Mouse (Mus musculus) C2C12 (cell line): Measurements from ENCODE around the gene Ddah2. TPM values are rescaled to one million over a fixed set of nuclear protein-coding genes. Genes with fewer than 3 reads are reported as not detected.
A peak's percentile ranks its signal among the peaks of the same experiment; 100 is the strongest.

Source experiments
- H3K27me3 ChIP-seq: one replicate; pipeline ENCODE4 v1.6.1; 2011; ENCODE audit not compliant: control insufficient read depth, insufficient read depth, insufficient read length
- H3K36me3 ChIP-seq: one replicate; pipeline ENCODE4 v1.6.1; 2011; ENCODE audit not compliant: control insufficient read depth, insufficient read depth
- H3K4me3 ChIP-seq: one replicate; pipeline ENCODE4 v1.5.1; 2011; ENCODE audit warnings: mild to moderate bottlenecking, control low read depth; ENCODE audit not compliant: poor library complexity, insufficient read depth, severe bottlenecking
- H3K79me2 ChIP-seq: one replicate; pipeline ENCODE4 v1.6.1; 2011; ENCODE audit not compliant: control insufficient read depth, insufficient read depth
- H3K79me3 ChIP-seq: one replicate; pipeline ENCODE4 v1.6.1; 2011; ENCODE audit warnings: low read depth, control low read depth
- H3ac ChIP-seq: one replicate; pipeline ENCODE3; 2011; ENCODE audit warnings: low read depth; ENCODE audit not compliant: control insufficient read depth, insufficient read length
- CEBPB ChIP-seq: IDR thresholded peaks from one replicate; pipeline ENCODE4 v1.6.1; 2011; ENCODE audit warnings: low read depth, mild to moderate bottlenecking, control low read depth, moderate library complexity
- CTCF ChIP-seq: IDR thresholded peaks from one replicate; pipeline ENCODE4 v1.5.1; 2011; ENCODE audit not compliant: control insufficient read depth, insufficient read depth, insufficient read length
- FOSL1 ChIP-seq: IDR thresholded peaks from one replicate; pipeline ENCODE4 v1.8.0; 2011; ENCODE audit warnings: mild to moderate bottlenecking, low read length; ENCODE audit not compliant: poor library complexity, insufficient read depth, severe bottlenecking
- MAX ChIP-seq: IDR thresholded peaks from one replicate; pipeline ENCODE4 v1.6.1; 2011; ENCODE audit warnings: mild to moderate bottlenecking, control low read depth
- MYOD1 ChIP-seq: IDR thresholded peaks from one replicate; pipeline ENCODE4 v1.6.1; 2011; ENCODE audit warnings: low read depth; ENCODE audit not compliant: control insufficient read depth, insufficient read length
- MYOG ChIP-seq: IDR thresholded peaks from one replicate; pipeline ENCODE4 v1.6.1; 2011; ENCODE audit not compliant: control insufficient read depth, insufficient read length; ENCODE audit errors: extremely low read depth
- USF1 ChIP-seq: IDR thresholded peaks from one replicate; pipeline ENCODE4 v1.6.1; 2011; ENCODE audit warnings: low read depth, mild to moderate bottlenecking, control low read depth, moderate library complexity
- polyA plus RNA-seq: library from polyadenylated mRNA; unstranded; fragments of >200 nt; fragmentation: generic; extraction: Trizol; gene quantifications from one replicate; pipeline ENCODE4 v1.2.1, GENCODE M21; 2012; ENCODE audit warnings: missing spikeins

The Ddah2 gene
- polyA plus RNA-seq, 1 experiment: 129 TPM

GRCm38 (mm10) chr17:35105740-35106389, 47.0 kb downstream of the Ddah2 start:
- no peaks in the 10 kb centered on the region for H3K27me3 ChIP-seq
- peaks cover 4% of the 10 kb centered on the region for H3K36me3 ChIP-seq
- H3K79me2 ChIP-seq: no peaks in the 10 kb centered on the region
- no peak overlapping the region for H3K4me3 ChIP-seq
- TF ChIP-seq CTCF: peak; percentile 41
- TF ChIP-seq FOSL1: no peak
- no peak for TF ChIP-seq CEBPB
- no peak for TF ChIP-seq MYOD1
- no peak for TF ChIP-seq MYOG
- no peaks in the 10 kb centered on the region for H3K79me3 ChIP-seq
- H3ac ChIP-seq: peak overlapping the region; percentile 40

GRCm38 (mm10) chr17:35106522-35106921, 47.7 kb downstream of the Ddah2 start:
- Histone ChIP-seq H3K79me3 (no peaks in the 10 kb centered on the region), H3K79me2 (no peaks in the 10 kb centered on the region), H3ac (no peak overlapping the region), H3K27me3 (no peaks in the 10 kb centered on the region), H3K4me3 (no peak overlapping the region), H3K36me3 (no peaks in the 10 kb centered on the region)
- TF ChIP-seq FOSL1 (no peak), MYOG (no peak), MYOD1 (no peak), MAX (no peak), CTCF (no peak), CEBPB (no peak), USF1 (no peak)

- Histone ChIP-seq H3K79me3 (no peaks in the 10 kb centered on the region), H3K36me3 (no peaks in the 10 kb centered on the region), H3K27me3 (no peaks in the 10 kb centered on the region), H3K4me3 (no peak within 1 kb of the TSS), H3K79me2 (no peaks in the 10 kb centered on the region), H3ac (no peak within 1 kb of the TSS)
- no peak for TF ChIP-seq CTCF
- TF ChIP-seq MAX: no peak
- TF ChIP-seq MYOD1: no peak
- TF ChIP-seq FOSL1: no peak
- TF ChIP-seq CEBPB: no peak
- TF ChIP-seq USF1: no peak
- TF ChIP-seq MYOG: no peak
These were observed 49.3 kb downstream of the Ddah2 start, which contains the start of gene Ly6g5c for GRCm38 (mm10) chr17:35108097-35108496. Gene Ly6g5c (plus strand): TSS chr17:35108279.

Other genes starting within 250 kb of the Ddah2 start
- 35.9 TPM for gene Stk19, start 222.1 kb upstream of the Ddah2 start, polyA plus RNA-seq
- gene Dxo, start 222.0 kb upstream of the Ddah2 start, polyA plus RNA-seq: 27.2 TPM
- gene Skiv2l, start 208.8 kb upstream of the Ddah2 start, polyA plus RNA-seq: 28.1 TPM
- gene Nelfe, start 208.6 kb upstream of the Ddah2 start, polyA plus RNA-seq: 75.1 TPM
- 0.28 TPM for gene Cfb, start 196.5 kb upstream of the Ddah2 start, polyA plus RNA-seq
- 15.2 TPM for gene Zbtb12, start 179.6 kb upstream of the Ddah2 start, polyA plus RNA-seq
- not detected for gene Gm20547, start 177.0 kb upstream of the Ddah2 start, polyA plus RNA-seq
- 0.32 TPM for gene C2, start 160.8 kb upstream of the Ddah2 start, polyA plus RNA-seq
- gene Ehmt2, start 160.6 kb upstream of the Ddah2 start, polyA plus RNA-seq: 106 TPM
- 0.06 TPM for gene Slc44a4, start 144.6 kb upstream of the Ddah2 start, polyA plus RNA-seq
- 11.7 TPM for gene Neu1, start 127.8 kb upstream of the Ddah2 start, polyA plus RNA-seq
- gene Hspa1b, start 99.8 kb upstream of the Ddah2 start, polyA plus RNA-seq: 22.6 TPM
- not detected for gene Gm20481, start 89.1 kb upstream of the Ddah2 start, polyA plus RNA-seq
- gene Hspa1a, start 86.9 kb upstream of the Ddah2 start, polyA plus RNA-seq: 1.8 TPM
- 0.99 TPM for gene Hspa1l, start 86.3 kb upstream of the Ddah2 start, polyA plus RNA-seq
- gene Lsm2, start 77.2 kb upstream of the Ddah2 start, polyA plus RNA-seq: 133 TPM
- gene Vars, start 58.0 kb upstream of the Ddah2 start, polyA plus RNA-seq: 214 TPM
- gene Vwa7, start 42.5 kb upstream of the Ddah2 start, polyA plus RNA-seq: 0.07 TPM
- 0.23 TPM for gene Sapcd1, start 31.0 kb upstream of the Ddah2 start, polyA plus RNA-seq
- gene Msh5, start 12.3 kb upstream of the Ddah2 start, polyA plus RNA-seq: 0.76 TPM
- gene Clic1, start 9.1 kb upstream of the Ddah2 start, polyA plus RNA-seq: 509 TPM
- gene Ly6g6c, start 6.4 kb downstream of the Ddah2 start, polyA plus RNA-seq: 0.12 TPM
- 0.04 TPM for gene Mpig6b, start 7.1 kb downstream of the Ddah2 start, polyA plus RNA-seq
- gene Ly6g6e, start 17.9 kb downstream of the Ddah2 start, polyA plus RNA-seq: not detected
- gene Ly6g6d, start 19.0 kb downstream of the Ddah2 start, polyA plus RNA-seq: not detected
- not detected for gene Ly6g6f, start 26.6 kb downstream of the Ddah2 start, polyA plus RNA-seq
- 54.0 TPM for gene Abhd16a, start 30.2 kb downstream of the Ddah2 start, polyA plus RNA-seq
- not detected for gene Ly6g5c, start 49.2 kb downstream of the Ddah2 start, polyA plus RNA-seq
- 0.28 TPM for gene Ly6g5b, start 56.4 kb downstream of the Ddah2 start, polyA plus RNA-seq
- gene Gpank1, start 62.4 kb downstream of the Ddah2 start, polyA plus RNA-seq: 25.8 TPM
- gene Csnk2b, start 63.0 kb downstream of the Ddah2 start, polyA plus RNA-seq: 300 TPM
- 13.0 TPM for gene D17H6S53E, start 67.3 kb downstream of the Ddah2 start, polyA plus RNA-seq
- 0.20 TPM for gene Apom, start 73.0 kb downstream of the Ddah2 start, polyA plus RNA-seq
- 202 TPM for gene Bag6, start 76.1 kb downstream of the Ddah2 start, polyA plus RNA-seq
- 183 TPM for gene Prrc2a, start 105.9 kb downstream of the Ddah2 start, polyA plus RNA-seq
- gene Aif1, start 117.0 kb downstream of the Ddah2 start, polyA plus RNA-seq: not detected
- gene Lst1, start 129.4 kb downstream of the Ddah2 start, polyA plus RNA-seq: 0.92 TPM
- not detected for gene Ltb, start 135.4 kb downstream of the Ddah2 start, polyA plus RNA-seq
- not detected for gene Tnf, start 143.0 kb downstream of the Ddah2 start, polyA plus RNA-seq
- 0.07 TPM for gene Lta, start 146.3 kb downstream of the Ddah2 start, polyA plus RNA-seq
- gene Gm16181, start 161.8 kb downstream of the Ddah2 start, polyA plus RNA-seq: not detected
- 1.4 TPM for gene Atp6v1g2, start 174.6 kb downstream of the Ddah2 start, polyA plus RNA-seq
- 20.1 TPM for gene Nfkbil1, start 176.8 kb downstream of the Ddah2 start, polyA plus RNA-seq
- 330 TPM for gene Ddx39b, start 182.7 kb downstream of the Ddah2 start, polyA plus RNA-seq
- gene H2-D1, start 203.7 kb downstream of the Ddah2 start, polyA plus RNA-seq: 23.5 TPM